Mouse (Mus musculus) CD4-positive, CD25-positive, alpha-beta regulatory T cell, adult 4 months (primary cell): Measurements from ENCODE around the gene Cntnap2. TPM values are rescaled to one million over a fixed set of nuclear protein-coding genes. Genes with fewer than 3 reads are reported as not detected.

ENCODE experiments used
- ATAC-seq: one replicate; pipeline ENCODE4 v1.8.0; 2017
- polyA plus RNA-seq, 2 experiments: library from polyadenylated mRNA; unstranded; fragments of 100-300 nt; shearing (Covaris generic); gene quantifications; one replicate each; pipeline ENCODE4 v1.2.1; 2017

Gene Cntnap2
- under 1 TPM; 0.08 to 0.09 TPM for polyA plus RNA-seq

DNA sequence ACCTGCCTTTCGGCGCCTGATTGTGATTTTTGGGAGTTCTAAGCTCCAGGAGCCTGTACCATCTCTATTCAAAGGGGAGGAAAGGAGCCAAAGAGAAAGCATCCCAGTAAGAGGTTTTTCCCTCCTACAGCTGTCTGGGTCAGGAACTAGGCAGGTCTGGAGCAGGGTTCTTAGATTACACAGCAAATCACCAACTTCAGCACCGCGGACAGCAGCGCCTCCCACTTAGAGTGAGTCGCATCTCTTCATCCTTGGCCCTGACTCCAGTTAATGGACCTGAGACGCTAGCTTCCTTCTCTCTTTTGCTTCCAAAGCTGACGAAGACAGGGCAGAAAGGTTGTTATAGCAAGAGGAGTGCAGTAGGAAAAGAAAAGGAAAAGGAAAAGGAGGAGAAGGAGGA, at the start of gene Cntnap2:
TSS of gene Cntnap2 (plus strand) at position 267 of the 400 bp plus-strand sequence.
- ATAC-seq, result no peak

DNA sequence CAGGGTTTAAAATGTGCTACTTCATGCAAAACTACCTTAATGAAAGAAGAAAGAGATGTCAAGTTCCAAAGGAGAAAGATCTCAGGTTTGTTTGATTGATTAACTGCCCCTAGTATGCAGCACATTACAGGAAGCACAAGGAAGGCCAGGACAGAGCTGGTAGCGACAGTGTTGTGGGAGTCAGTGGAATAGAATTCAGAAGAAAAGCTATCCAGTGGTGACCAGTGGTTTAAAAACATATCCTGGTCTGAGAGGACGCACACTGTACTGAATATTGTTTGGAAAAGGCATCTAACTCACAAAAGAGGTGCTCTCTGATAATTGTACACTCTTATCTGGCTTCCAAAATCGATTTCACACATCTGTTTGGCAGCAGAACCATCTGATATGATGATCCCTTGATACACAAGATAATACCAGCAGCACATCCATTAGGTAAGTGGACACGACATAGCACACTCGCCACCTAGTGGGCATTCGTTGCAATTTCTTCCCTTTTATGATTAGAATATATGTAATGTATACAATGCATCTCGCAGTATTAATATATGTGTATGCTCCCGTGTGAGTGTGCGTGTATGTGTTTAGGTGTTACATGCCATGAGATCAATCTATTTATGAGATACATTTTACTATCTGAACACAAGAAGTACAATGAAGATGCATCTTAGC, 33.0 kb upstream of the Cntnap2 start:
- peak; percentile 53 for ATAC-seq

DNA sequence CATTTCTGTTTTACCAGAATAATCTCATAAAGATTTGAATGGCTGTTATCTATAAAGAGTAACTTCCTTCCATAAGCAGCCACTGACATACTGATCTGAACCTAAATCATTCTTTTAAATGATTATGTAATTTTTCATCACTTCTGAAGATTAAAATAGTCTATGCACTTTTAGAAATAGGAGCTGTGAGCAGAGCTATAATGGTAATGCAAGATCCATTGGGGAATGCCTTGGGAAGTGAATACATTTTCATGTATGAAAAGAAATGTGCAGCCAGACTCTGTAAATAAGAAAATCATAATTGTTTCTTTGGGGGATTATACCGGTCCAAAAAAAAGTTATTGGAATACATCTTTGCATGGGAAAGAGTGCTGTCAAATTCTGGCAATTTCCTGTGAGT, 19.7 kb upstream of the Cntnap2 start:
- ATAC-seq, result no peak

DNA sequence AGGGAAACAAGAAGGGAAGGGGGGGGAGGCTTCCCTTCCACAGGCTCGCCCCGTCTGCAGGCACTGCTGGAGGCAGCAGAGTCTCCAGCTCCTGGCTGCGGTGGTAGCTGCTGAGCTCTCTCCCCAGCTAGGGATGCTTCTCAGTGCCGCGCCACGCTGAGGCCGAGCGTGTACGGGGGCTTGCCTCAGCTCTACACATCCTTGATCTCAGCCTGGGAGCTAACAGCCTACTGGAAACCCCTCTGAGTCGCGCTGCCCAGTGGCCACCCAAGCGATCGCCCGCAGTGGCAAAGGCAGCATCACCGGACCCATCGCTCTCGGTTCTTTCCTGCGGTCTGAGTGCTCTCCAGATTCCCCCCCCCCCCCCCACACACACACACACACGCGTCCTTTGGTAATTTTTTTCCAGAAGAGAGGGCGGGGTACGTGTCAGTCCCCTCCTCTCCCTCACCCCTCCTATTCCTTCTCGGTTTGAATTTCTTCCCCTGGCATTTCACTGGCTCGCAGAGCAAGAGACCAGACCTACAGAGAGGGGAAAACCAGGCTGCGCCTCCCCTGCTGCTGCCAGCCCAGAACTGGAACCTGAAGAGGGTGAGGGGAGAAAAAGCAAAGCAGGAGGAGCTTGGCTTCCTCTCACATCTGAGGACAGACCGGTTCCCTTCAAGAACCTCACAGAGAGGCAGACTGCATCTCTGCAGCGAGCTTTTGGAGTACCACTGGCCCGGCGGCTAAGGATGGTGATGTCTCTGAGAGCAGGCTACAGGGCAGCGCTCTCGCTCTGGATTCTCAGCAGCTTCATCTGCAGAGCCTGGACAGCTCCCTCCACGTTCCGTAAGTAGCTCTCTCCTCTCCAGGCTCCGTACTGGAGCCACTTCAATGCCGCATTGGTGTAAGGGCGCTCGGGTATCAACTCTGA, 657 bp downstream of the Cntnap2 start:
- no peak for ATAC-seq

DNA sequence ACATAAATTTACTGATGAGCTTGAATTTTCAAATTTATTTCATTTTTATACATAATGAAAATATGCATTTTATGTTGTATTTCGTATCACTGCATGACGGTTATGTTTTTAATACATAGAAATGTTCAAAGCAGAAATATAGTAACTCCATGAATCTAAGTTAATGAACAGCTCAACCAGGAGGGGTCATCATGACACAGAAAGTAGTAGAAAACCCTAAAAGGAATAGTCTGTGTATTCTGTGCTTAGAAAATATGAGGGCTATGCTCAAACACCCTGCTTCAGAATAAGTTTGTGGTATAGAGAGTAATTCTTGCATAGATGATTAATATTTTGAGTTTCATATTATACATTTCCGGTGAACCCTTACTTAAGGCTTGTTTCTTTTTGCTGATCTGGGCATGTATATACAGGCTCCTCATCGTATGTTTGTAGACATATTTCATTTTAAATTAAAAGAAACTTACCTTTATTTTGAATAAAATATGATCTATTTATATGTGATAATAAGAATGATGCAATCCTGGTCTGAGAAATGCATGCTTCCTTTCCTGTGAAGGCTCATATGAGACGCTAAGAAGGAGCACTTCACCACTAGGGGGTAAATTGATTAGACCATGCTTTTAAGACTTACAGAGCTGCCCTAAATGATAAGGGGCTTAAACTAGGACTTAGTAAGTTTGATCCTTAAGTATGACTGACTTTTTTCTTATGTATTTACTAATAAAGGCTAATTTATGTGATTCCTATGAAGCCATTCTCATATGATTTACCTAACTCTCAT, 3.2 kb downstream of the Cntnap2 start:
- ATAC-seq, result no peak

DNA sequence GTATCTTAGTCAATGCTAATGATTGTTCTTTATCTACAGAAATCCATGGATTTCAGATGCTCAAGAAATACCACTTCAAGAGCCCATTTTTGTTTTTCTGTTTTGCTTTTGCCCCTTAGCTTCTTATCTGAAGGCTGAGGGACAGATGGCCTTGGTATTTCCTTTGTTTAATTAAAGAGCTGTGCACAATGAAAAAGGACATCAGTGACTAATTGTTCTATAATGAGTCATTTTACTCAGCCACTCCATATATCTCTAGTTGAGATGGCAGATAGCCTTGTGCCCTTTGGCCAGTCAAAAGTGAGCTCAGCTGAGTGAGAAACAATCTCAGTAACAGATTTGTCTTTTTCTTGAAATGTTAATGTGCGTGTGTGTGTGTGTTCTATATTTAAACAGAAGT, 29.1 kb downstream of the Cntnap2 start:
- ATAC-seq, result no peak

DNA sequence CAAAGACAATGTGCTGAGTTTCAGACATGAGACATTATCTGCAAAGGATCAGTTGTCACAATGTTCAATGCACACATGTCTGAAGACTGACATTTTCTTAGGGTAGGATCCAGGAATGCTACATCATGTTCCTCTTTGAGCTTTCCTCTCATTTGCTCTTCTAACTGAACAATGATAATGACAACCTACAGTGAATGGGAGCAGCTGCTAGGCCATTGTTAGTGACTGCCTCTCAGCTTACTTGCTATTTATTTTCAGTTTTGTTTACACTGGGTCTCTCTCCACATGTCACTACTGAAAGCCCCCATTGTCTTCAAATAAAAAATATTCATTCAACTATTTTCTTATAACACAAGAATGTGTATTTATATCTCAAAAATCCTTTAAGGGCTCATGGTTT, 54.5 kb downstream of the Cntnap2 start:
- no peak for ATAC-seq

DNA sequence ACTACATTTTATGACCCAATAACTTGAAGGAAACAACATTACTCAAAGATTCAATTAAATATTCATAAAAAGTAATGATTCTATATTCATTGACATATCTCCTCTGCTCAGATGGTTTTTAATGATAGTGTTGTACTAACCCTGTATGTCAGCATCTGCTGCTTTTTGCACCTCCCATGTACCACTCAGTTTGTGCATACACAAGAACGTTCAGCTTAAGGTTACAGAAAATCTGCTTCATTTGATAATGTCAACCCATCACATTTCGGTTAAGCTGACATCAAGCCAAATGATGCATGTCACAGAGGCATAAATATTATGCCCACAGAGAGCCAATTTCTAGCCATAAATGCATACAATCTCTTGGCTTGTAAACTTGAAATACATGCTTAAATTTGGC, 85.7 kb downstream of the Cntnap2 start:
- no peak for ATAC-seq

DNA sequence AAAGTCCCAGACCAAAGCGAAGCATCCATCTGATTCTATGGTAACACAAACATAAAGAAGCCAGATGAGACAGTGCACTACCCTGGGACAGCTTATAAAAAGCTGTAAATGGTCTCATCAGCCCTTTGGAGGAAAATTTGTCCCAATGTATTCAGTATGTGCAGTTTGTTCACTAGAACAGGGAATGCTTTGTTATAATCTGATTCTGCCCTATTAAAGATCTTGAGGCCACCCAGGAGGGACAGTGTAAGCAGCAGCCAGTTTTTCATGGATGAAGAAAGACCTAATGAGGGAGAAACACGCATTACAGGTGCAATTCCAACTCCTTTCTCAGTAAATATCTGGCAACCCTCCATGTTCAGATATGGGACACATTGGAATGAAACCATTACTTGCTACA, 145.9 kb downstream of the Cntnap2 start:
- no peak for ATAC-seq

DNA sequence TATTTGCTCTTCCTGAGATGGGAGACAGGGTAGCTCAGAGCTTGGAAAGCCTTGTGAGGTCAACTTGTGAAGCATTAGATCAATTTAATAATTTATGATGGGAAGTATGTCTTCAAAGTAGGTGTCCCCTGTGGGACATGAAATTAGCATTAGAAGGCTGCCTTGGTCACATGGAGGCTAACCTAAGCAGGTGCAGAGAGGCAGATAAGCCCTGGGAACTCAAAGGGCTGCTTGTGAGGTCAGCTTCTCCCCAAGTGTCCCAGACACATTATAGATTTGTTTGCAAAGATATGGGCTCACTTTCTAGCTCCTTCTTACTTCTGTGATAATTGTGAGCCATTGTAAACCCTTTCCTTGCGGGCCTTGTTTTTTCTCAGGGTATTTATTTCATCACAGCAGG, 155.2 kb downstream of the Cntnap2 start:
- no peak for ATAC-seq

DNA sequence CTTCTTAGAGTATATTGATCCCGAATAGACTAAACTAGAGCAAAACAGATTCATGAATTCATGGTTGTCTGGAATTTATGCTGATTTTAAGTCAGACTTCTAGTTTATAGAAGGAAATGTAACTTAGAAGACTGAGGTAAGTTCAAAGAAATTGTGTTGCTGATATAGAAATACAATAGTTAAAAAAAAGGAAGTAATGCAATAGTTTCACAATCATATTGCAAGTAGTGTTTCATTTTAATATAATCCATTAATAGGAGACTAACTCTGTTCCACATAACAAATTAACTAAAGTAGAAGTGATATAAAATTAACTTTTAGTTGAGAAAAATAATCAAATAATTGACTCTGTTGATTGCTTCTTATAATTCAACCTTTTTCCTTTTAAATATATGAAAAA, 169.8 kb downstream of the Cntnap2 start:
- no peak for ATAC-seq

DNA sequence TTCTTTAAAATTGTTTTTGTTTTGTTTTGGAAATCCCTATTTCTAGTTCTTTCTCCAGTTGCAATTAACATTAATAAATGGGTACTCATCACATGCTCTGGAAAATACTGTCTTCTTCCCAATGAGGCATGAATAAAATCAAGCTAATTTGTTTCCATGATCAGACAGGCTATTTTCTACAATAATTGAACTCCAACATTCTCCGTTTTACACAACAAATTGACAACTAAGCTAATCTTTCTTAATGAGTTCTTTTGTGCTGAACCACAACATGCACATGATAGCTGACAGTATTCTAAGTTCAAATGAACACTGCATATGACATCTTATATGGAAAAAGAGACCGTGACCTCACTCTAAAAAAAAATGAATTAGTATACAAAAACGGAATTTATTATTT, 173.4 kb downstream of the Cntnap2 start:
- no peak for ATAC-seq

DNA sequence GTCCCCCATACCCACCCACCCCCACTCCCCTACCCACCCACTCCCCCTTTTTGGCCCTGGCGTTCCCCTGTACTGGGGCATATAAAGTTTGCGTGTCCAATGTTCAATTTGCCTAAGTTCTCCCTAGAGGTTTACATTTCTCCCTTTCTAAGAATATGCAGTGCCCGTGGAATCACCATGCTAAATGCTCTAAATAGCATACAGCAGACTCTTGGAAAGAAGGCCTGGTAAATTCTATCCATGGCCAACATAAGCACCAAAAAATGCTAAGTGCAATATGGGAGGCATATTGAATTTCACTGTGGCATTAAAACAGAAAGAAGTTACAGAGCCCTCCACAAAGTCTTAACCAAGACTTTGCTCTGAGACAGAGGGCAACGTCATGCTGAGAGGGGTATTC, 177.4 kb downstream of the Cntnap2 start:
- ATAC-seq, result no peak

DNA sequence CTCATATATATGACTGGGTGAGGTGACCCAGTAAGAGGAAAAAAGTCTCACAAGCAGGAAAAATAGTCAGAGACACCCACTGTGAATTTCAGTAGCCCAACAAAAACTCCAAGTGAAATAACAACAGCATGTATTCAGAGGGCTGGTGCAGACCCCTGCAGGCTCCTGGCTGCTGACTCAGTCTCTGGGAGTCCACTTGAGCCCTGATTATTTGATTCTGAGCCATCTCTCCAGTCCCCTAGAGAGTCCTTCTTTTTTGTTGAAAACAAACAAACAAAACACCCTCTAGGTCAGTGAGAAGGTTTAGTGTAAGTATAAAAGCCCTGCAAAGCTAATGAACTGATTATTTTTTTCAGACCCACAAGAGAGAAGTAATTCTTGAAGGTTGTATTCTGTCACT, 179.0 kb downstream of the Cntnap2 start:
- no peak for ATAC-seq

DNA sequence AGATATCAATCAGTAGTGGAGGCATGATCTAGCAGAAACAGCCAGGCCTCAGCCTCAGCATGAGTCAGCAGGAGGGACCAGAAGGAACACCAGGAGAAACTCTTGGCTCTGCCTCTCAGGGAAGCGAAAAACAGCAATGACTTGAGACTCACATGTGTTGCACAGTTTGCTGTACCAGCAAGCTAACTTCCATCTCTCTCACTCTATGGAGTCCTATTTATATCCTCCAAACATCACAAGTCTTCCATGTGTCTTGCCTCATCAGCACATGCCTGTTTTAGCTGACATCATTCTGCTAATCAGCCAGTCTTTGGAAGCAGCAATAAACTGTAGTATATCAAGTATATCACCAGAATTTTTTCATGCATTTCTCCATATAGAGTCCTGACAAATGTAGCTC, 182.1 kb downstream of the Cntnap2 start:
- ATAC-seq, result no peak

DNA sequence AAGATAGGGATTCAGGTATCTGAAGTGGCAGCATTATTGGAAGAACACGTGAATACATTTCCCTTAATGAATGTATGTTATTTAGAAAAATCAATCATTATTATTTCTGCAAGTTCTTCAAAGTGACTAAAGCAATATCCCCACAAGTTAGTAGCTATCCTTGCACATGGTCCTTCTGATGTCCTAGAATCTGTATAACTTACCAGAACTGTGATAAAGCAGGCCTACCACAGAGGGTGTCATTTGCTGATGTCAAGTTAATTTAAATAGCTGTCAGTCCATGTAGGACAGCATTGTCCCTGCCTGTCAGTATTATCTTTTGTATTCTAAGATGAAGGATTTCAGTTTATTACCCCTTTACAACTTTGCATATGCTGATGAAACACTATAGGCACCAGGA, 185.5 kb downstream of the Cntnap2 start:
- no peak for ATAC-seq

DNA sequence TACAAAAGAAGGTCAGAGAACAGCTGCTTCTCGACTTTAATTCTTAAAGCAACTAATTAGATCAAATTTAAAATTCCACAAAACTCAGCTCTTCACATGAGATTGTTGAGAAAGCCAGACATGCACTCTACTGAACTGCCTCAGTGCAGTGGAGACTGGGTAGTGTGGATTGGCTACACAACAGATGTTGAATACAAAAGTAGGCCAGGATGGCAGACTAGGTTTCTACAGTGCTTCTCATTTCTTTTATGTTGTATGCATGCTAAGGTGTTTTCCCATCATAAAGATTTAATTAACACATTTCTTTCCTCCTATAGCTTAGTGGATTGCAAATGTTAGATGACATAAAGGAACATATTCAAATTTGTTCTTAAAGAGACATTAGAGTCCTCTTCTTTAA, 198.9 kb downstream of the Cntnap2 start:
- no peak for ATAC-seq

DNA sequence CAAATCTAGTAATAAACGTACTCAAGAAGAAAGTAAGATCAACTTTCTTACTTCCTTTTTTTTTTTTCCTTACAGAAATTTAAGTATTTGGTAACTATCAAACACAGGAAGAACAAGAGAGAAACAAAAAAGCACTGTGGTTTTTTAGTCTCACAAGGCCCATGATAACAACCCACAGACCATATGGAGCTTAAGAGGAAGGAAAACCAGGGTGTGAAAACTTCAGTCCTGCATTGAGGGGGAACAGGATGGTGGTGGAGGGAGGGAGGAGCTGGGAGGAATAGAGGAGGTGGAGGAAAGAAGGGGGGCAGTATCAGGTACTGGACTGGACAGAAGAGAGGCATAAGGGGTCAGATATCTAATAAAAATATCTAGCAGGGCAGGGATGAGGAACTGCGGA, 212.4 kb downstream of the Cntnap2 start:
- no peak for ATAC-seq

DNA sequence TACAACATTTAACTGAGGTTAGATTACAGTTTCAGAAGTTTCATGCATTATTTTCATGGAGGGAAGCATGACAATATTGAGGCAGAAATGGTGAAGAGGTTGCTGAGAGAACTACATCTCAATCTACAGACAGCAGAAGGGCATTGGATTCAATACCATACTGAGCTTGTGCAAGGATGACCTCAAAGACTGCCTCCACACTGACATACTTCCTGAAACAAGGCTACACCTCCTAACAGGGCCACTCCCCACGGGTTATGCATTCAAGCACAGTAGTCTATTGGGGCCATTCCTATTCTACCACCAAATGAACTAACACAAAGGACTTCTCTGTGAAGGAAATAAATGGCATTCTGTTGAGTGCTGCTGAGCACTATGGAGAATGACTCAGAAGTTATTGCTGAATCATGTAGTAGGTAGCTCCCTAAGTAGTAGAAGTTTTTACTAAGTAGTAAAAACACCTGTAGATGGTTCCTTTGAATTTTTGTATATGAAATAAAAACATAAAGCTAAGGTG, 214.2 kb downstream of the Cntnap2 start:
- ATAC-seq, result no peak

DNA sequence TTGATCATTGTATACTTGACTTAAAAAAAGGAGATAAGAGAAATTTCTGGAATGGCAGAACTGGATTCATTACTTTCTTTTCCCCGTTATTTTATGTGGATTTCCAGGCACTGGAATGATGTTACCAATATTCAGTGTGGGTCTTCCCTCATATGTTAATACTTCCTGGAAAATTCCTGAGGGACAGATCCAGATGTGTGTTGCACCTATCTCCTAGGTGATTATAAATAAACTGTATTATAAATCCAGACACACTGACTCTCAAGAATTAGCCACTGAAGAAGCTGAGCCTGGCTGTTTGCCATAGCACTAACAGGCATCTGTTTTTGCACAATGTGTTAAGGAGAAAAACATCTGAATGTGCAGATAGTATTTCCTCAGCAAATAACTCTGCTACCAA, 231.0 kb downstream of the Cntnap2 start:
- ATAC-seq, result no peak

DNA sequence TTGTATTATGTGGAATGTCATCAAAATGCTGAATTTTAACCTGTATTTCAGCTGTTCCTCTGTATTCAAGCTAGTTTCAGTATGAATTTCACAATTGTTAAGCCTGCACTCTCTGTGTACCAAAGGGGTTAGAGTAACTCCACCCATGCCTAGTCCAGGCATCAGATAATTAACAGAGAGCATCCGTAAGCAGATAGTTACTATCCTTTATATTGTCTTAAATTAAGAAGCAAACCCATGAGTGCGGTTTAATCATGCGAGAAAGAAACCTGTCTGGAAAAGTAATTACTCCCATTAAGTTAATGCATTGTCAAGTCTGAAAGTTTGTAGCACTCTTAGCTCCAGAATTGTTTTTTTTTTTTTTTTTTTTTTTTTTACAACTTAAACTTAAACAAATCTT, 258.3 kb downstream of the Cntnap2 start:
- no peak for ATAC-seq

DNA sequence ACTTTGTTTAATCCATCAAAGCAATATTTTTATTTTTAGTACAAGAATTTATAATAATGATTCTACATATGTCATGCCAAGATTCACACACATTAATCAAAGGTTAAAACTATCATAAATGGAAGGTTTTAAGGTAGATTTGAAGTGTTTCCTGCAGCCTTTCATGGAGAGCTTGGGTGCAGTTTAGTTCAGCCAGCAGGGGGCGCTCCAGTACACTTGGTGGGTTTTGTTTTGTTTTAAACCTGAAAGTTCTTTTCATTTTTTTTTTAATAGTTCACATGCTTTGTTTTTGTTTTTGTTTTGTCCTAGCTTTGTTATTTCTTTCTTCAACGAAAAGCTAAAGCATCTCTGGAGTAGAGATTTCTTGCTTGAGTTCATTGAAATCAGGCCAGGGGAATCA, 264.3 kb downstream of the Cntnap2 start:
- ATAC-seq, result no peak

DNA sequence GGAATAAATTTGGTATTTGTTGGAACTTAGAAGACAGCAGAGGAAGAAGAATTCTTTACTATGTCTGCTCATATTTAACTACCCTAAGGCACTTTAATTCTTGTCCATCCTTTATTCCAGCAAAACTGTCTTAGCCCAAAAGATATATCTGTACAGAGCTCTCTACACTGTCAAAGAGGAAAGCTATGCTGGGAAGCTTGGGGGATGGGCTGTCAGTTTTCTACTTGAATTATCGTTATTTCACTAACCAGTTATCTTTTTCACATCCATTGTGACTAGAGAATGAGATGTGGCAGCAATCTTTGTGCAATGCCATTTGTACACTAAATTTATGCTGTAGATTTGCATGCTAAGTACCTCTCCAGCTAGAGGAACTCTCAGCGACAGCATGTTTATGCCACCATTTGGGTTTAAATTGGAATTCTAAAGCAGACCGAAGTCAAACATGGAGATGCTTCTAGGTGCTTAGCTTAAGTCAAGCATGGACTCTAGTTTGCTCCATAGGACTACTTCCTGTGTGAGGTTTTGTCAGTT, 268.9 kb downstream of the Cntnap2 start:
- no peak for ATAC-seq
